Mouse (Mus musculus) midbrain, embryonic 10.5 days (tissue): ENCODE results near the gene Pip4p1. TPM values are rescaled to one million over a fixed set of nuclear protein-coding genes. Genes with fewer than 3 reads are reported as not detected.
"Not testable (repeated sequence)": the region's sequence is repeated elsewhere in the genome, so short reads cannot be mapped to it uniquely, and the experiment has no call there.

Experiments used
- DNase-seq: peaks from one replicate; pipeline ENCODE4 v3.0.0-alpha.2; 2017; ENCODE audit warnings: low spot score
- H3K27ac ChIP-seq: fragments of 300-500 bp; sonication (generic); replicated peaks from 2 replicates; pipeline ENCODE4 v1.5.1; 2016; ENCODE audit warnings: mild to moderate bottlenecking
- H3K27me3 ChIP-seq: fragments of 300-500 bp; sonication (generic); 2 replicates; pipeline ENCODE4 v1.6.1; 2016; ENCODE audit warnings: low read depth, mild to moderate bottlenecking; ENCODE audit not compliant: poor library complexity, severe bottlenecking
- H3K36me3 ChIP-seq: fragments of 300-500 bp; sonication (generic); 2 replicates; pipeline ENCODE4 v1.6.1; 2016; ENCODE audit warnings: mild to moderate bottlenecking, moderate library complexity
- H3K4me1 ChIP-seq: fragments of 300-500 bp; sonication (generic); 2 replicates; pipeline ENCODE4 v1.6.1; 2016
- H3K4me3 ChIP-seq: fragments of 300-500 bp; sonication (generic); 2 replicates; pipeline ENCODE4 v1.5.1; 2016; ENCODE audit warnings: mild to moderate bottlenecking, moderate library complexity
- H3K9me3 ChIP-seq: fragments of 300-500 bp; sonication (generic); replicated peaks from 2 replicates; pipeline ENCODE4 v1.6.1; 2016; ENCODE audit warnings: mild to moderate bottlenecking
- WGBS: fragments of 180-500 bp; shearing (Covaris S2); methylation state at CpG from one replicate; pipeline ENCODE4 v1.1.7; 2016; 5-methylcytosine and 5-hydroxymethylcytosine counted together
- polyA plus RNA-seq: library from polyadenylated mRNA; unstranded; fragments of >200 nt; fragmentation: Nextera tagmentation; extraction: Ambion mirVana; gene quantifications from 2 replicates; pipeline ENCODE4 v1.2.1, GENCODE M21; 2016

Pip4p1 gene
- polyA plus RNA-seq, 1 experiment from 2014 or later, result 50.4 TPM

DNA sequence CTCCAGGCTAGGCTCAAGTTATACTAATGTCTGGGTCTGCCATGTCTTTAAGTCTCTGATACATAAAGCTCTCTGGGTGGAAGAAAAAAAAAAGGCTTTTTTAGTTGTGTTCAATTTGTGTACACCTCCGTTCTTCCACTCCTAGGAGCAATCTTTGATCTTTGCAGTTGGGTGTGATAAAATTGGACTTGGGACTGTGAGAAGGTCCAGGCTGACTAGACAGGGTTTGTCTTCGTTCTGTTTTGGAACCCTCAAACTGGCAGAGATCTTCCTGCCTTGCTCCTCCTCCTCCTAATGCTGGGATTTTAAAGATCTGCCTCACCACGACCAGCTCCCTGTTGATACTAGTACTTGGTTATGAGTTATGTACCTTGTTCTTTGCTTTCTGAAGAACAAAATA is 26.5 kb upstream of the Pip4p1 start:
- H3K9me3 ChIP-seq, H3K36me3 ChIP-seq, H3K4me3 ChIP-seq, DNase-seq, H3K4me1 ChIP-seq, H3K27me3 ChIP-seq, H3K27ac ChIP-seq: not testable (repeated sequence)
- WGBS, result 76% methylated on average over 3 of the region's 3 CpGs

GRCm38 (mm10) chr14:50956724-50957123 is 26.1 kb upstream of the Pip4p1 start:
- H3K36me3 ChIP-seq, H3K9me3 ChIP-seq: not testable (repeated sequence)

GRCm38 (mm10) chr14:50955942-50956508 is 25.4 kb upstream of the Pip4p1 start, which contains the start of gene Pnp2:
Gene Pnp2 (plus strand): TSS chr14:50955992.
- not testable (repeated sequence) for H3K27me3 ChIP-seq, H3K9me3 ChIP-seq, H3K27ac ChIP-seq, H3K4me1 ChIP-seq
- Histone ChIP-seq H3K36me3 (peaks cover 12% of the 10 kb centered on the region), H3K4me3 (peak within 1 kb of the TSS; percentile 29)
- peak; percentile 37 for DNase-seq
- WGBS, result 5% methylated on average over 19 of the region's 19 CpGs

More at GRCm38 (mm10) chr14:50956724-50957123, 26.1 kb upstream of the Pip4p1 start:
- H3K27ac ChIP-seq, H3K4me3 ChIP-seq, DNase-seq, H3K27me3 ChIP-seq, H3K4me1 ChIP-seq: not testable (repeated sequence)
- WGBS, result 70% methylated on average over 6 of the region's 6 CpGs

GRCm38 (mm10) chr14:50955487-50955886 is 24.8 kb upstream of the Pip4p1 start:
- Histone ChIP-seq H3K36me3 (peaks cover 17% of the 10 kb centered on the region), H3K27me3 (no peaks in the 10 kb centered on the region), H3K4me1 (no peaks in the 10 kb centered on the region), H3K9me3 (no peaks in the 10 kb centered on the region), H3K4me3 (no peak overlapping the region), H3K27ac (no peak overlapping the region)
- no peak for DNase-seq
- 92% methylated on average over 10 of the region's 10 CpGs for WGBS

- H3K27me3 ChIP-seq, H3K27ac ChIP-seq, H3K9me3 ChIP-seq, DNase-seq: not testable (repeated sequence)
- Histone ChIP-seq H3K4me3 (peak overlapping the region; percentile 59), H3K36me3 (peaks cover 21% of the 10 kb centered on the region), H3K4me1 (peaks cover 12% of the 10 kb centered on the region)
- WGBS, result 38% methylated on average over 3 of the region's 3 CpGs
Observed at GRCm38 (mm10) chr14:50945526-50945925, 14.9 kb upstream of the Pip4p1 start.

DNA sequence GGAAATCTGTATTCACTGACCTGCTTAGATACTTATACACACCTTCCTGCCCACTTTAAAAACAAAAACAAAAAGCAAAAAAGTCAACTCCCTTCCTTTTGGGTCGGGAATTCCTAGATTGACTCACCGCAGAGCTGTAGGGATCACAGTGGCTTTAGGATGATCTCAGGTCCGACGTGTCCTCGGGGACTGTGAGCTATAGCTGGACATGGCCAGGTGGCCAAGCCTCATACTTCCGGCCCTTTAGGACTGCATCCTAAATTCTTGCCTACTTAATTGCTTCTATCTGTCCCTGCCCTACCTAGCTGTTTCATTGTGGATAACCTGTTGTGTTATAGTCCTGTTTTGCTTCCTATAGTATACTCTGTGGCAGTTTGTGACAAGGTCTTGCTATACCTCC is 14.4 kb upstream of the Pip4p1 start:
- H3K4me3 ChIP-seq, result peak overlapping the region; percentile 59
- not testable (repeated sequence) for DNase-seq, H3K9me3 ChIP-seq, H3K27me3 ChIP-seq
- 14% methylated on average over 6 of the region's 6 CpGs for WGBS
- H3K36me3 ChIP-seq, result peaks cover 18% of the 10 kb centered on the region
- H3K27ac ChIP-seq, result peak overlapping the region; percentile 88
- peaks cover 12% of the 10 kb centered on the region for H3K4me1 ChIP-seq

DNA sequence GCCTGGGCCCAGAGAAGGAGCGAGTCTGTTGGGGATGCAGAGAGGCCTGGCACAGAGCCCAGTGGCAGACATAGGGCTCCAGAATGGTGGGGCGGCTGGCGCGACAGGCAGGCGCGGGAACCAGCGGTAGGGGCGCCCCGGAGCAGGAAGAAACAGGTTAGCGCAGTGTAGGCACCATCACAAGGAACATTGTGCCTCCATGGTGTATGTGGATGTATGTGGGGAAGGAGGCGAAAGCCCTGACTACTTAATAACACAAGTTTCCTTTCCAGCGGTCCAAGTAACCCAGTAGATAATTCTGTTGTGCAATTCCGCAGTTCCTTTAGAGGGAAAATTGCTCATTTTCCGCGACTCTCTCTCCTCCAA is 14.0 kb upstream of the Pip4p1 start:
- H3K36me3 ChIP-seq, result peaks cover 17% of the 10 kb centered on the region
- peak overlapping the region; percentile 59 for H3K4me3 ChIP-seq
- not testable (repeated sequence) for H3K9me3 ChIP-seq, DNase-seq, H3K27me3 ChIP-seq
- H3K27ac ChIP-seq, result peak overlapping the region; percentile 88
- 0% methylated on average over 14 of the region's 15 CpGs for WGBS
- H3K4me1 ChIP-seq, result peaks cover 12% of the 10 kb centered on the region

DNA sequence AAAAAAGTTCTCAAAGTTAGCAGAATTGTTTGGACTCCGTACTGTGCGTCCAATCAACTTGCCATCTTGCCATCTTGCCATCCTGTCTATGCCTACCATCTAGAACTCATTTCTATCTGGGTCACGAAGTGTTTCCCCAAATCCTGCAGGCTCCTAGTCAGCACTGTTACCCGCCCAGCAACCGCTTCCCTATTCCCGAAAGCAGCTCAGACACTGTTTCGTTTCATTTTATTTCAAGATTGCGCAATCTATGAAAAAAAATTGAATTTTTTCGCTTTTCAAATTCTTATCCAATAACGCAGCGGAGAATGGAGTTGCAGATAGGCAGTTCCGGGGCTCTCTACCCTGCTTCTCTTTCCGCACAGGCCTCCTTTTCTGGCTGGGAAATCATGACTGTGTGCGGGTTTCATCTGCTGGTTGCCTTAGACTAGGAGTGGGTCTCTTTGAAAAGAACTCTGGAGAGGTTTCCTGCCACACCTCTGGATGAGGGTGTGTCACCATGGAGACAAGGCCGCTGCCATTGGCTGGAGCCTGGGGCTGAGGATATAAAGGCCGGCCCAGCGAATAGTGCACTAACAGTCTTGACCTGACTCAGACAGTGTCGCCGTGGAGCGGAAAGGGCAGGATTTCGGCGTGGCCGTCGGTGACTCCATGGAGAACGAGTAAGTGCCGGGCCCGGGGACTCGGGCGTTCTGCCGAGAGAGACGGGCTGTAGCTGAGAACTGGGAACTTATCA is 13.4 kb upstream of the Pip4p1 start, which contains the start of gene Gm49342:
TSS of gene Gm49342 (plus strand) at position 586 of the 736 bp plus-strand sequence.
- Histone ChIP-seq H3K27me3 (no peaks in the 10 kb centered on the region), H3K27ac (peak within 1 kb of the TSS; percentile 88), H3K9me3 (no peaks in the 10 kb centered on the region), H3K4me1 (peaks cover 12% of the 10 kb centered on the region), H3K36me3 (peaks cover 11% of the 10 kb centered on the region), H3K4me3 (peak within 1 kb of the TSS; percentile 59)
- DNase-seq, result peak; percentile 97
- 20% methylated on average over 31 of the region's 31 CpGs for WGBS

DNA sequence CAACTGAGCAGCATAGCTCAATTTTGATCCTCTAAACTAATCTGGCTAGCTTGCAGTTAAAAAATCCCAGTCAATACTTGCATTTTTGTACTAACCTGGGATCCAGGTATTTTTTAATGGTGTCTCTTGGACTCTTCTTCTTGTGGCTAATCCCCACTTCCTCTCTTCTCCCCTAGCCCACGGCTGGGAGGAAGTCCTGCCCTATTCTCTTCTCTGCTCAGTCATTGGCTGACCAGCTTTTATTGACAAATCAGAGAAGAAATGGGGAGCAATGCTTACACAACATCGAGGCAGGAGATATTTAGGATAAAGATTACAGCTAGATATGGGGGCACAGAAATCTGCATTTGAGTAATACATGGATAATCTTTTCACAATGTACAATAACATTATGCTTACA is 8.3 kb upstream of the Pip4p1 start:
- DNase-seq, result no peak
- no peaks in the 10 kb centered on the region for H3K36me3 ChIP-seq
- WGBS, result 43% methylated on average over 2 of the region's 2 CpGs
- H3K4me3 ChIP-seq, result no peak overlapping the region
- H3K27ac ChIP-seq, result no peak overlapping the region
- no peaks in the 10 kb centered on the region for H3K27me3 ChIP-seq
- no peaks in the 10 kb centered on the region for H3K9me3 ChIP-seq
- peaks cover 2% of the 10 kb centered on the region for H3K4me1 ChIP-seq

DNA sequence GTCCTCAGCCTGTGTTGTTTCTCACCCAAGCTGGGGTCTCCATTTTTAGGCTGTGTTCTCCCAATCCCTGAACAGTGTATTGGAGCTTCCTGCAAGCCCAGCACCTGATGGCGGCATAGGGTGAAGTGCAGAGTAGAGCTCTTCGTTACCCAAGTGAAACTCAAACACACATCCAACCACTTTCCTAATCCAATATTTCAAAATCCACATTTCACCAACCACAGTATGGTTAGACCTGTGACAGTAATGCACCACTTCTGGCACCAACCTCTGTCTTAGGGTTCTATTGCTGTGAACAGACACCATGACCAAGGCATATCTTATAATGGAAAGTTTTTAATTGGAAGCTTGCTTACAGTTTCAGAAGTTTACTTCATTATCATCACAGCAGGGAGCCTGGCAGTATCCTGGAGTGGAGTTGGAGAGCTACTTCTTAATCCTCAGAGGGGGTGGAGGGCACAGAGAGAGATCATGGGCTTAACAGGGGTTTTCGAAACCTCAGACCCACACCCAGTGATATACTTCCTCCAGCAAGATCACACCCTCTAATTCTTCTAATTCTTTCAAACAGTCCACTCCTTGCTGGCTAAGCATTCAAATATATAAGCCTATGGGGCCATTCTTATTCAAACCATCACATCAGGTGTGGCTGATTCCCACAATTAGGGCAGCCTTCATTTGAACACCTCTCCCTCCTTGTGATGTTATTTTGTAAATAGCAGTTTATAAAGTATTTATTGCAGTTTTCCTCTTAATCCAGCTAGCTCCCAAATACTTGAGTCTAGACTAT is 7.7 kb upstream of the Pip4p1 start:
- Histone ChIP-seq H3K4me3 (no peak overlapping the region), H3K9me3 (no peaks in the 10 kb centered on the region), H3K36me3 (no peaks in the 10 kb centered on the region), H3K27me3 (no peaks in the 10 kb centered on the region), H3K27ac (no peak overlapping the region), H3K4me1 (no peaks in the 10 kb centered on the region)
- WGBS, result 92% methylated on average over 3 of the region's 3 CpGs
- no peak for DNase-seq

- no peak overlapping the region for H3K27ac ChIP-seq
- DNase-seq, result no peak
- 64% methylated on average over 1 of the region's 1 CpGs for WGBS
- H3K36me3 ChIP-seq, result no peaks in the 10 kb centered on the region
- no peak overlapping the region for H3K4me3 ChIP-seq
- no peaks in the 10 kb centered on the region for H3K27me3 ChIP-seq
- no peaks in the 10 kb centered on the region for H3K9me3 ChIP-seq
- peaks cover 7% of the 10 kb centered on the region for H3K4me1 ChIP-seq
Observed at GRCm38 (mm10) chr14:50936649-50937048, 6.0 kb upstream of the Pip4p1 start.

DNA sequence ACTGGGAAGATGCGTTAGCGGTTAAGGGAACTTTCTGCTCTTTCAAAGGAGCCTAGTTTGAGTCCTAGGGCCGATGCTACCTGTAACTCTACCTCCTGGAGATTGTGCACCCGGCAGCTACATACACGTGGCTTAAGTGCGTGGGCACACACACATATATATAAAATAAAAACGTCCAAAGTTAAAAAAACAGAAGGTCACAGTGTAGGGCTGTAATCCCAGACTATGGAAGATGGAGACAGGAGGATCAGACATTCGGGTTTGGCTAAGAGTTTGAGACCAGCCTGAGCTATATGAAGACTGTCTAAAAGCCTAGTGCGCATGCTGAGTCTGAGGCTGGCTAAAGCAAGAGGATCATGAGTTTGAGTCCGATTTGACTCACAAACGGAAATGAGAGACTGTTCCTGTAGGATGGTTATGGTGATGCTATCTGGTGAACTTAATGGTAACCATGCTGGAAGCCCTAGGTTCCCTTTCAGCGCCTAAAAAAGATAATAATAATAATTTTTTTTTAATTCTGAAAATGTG is 901 bp upstream of the Pip4p1 start:
- peak overlapping the region; percentile 92 for H3K27ac ChIP-seq
- WGBS, result 15% methylated on average over 12 of the region's 12 CpGs
- DNase-seq, result no peak
- H3K27me3 ChIP-seq, result no peaks in the 10 kb centered on the region
- H3K9me3 ChIP-seq, result no peaks in the 10 kb centered on the region
- H3K4me1 ChIP-seq, result peaks cover 35% of the 10 kb centered on the region
- H3K36me3 ChIP-seq, result peaks cover 31% of the 10 kb centered on the region
- peak overlapping the region; percentile 91 for H3K4me3 ChIP-seq
